Mouse (Mus musculus) midbrain, postnatal 0 days (tissue): ENCODE data around the gene Ltbp1. TPM values are rescaled to one million over a fixed set of nuclear protein-coding genes. Genes with fewer than 3 reads are reported as not detected.
A peak's percentile ranks its signal among the peaks of the same experiment; 100 is the strongest.

Source experiments
- ATAC-seq: fragments of 200-750 bp; cut with Nextera tagmentation; 2 replicates; pipeline ENCODE4 v1.8.0; 2017; ENCODE audit warnings: moderate number of reproducible peaks, mild to moderate bottlenecking, moderate TSS enrichment, moderate library complexity; ENCODE audit not compliant: low FRiP score
- DNase-seq: peaks from one replicate; pipeline ENCODE4 v3.0.0-alpha.2; 2015; ENCODE audit warnings: low spot score
- H3K27ac ChIP-seq: fragments of 300-500 bp; sonication (generic); 2 replicates; pipeline ENCODE4 v1.5.1; 2014; ENCODE audit warnings: low read depth, mild to moderate bottlenecking, low read length, mixed read lengths
- H3K27me3 ChIP-seq: fragments of 300-500 bp; sonication (generic); 2 replicates; pipeline ENCODE4 v1.6.1; 2014; ENCODE audit warnings: low read length, control low read depth, mixed read lengths; ENCODE audit not compliant: insufficient read depth
- H3K36me3 ChIP-seq: fragments of 300-500 bp; sonication (generic); 2 replicates; pipeline ENCODE4 v1.6.1; 2014; ENCODE audit warnings: low read length, control low read depth, mixed read lengths; ENCODE audit not compliant: insufficient read depth
- H3K4me1 ChIP-seq: fragments of 300-500 bp; sonication (generic); 2 replicates; pipeline ENCODE4 v1.6.1; 2014; ENCODE audit warnings: mild to moderate bottlenecking, control low read depth, antibody characterized with exemption, low read length, mixed read lengths; ENCODE audit not compliant: insufficient read depth
- H3K4me2 ChIP-seq: fragments of 300-500 bp; sonication (generic); 2 replicates; pipeline ENCODE4 v1.6.1; 2014; ENCODE audit warnings: low read depth, mild to moderate bottlenecking, low read length, mixed read lengths; ENCODE audit not compliant: poor library complexity, severe bottlenecking
- H3K4me3 ChIP-seq: fragments of 300-500 bp; sonication (generic); 2 replicates; pipeline ENCODE4 v1.5.1; 2014; ENCODE audit warnings: low read depth, mild to moderate bottlenecking, low read length, moderate library complexity
- H3K9ac ChIP-seq: fragments of 300-500 bp; sonication (generic); replicated peaks from 2 replicates; pipeline ENCODE4 v1.6.1; 2014; ENCODE audit warnings: mild to moderate bottlenecking, low read length, moderate library complexity, mixed read lengths; ENCODE audit not compliant: poor library complexity, severe bottlenecking
- H3K9me3 ChIP-seq: fragments of 300-500 bp; sonication (generic); 2 replicates; pipeline ENCODE4 v1.6.1; 2016; ENCODE audit warnings: low read length, control low read depth
- CTCF ChIP-seq: IDR thresholded peaks from 2 replicates; pipeline ENCODE4 v1.5.1; 2016; ENCODE audit warnings: antibody characterized with exemption, mild to moderate bottlenecking
- WGBS: fragments of 180-500 bp; shearing (Covaris S2); extraction: QIAGEN DNeasy Blood & Tissue Kit; methylation state at CpG from one replicate; pipeline ENCODE4 v1.1.7; 2014; 5-methylcytosine and 5-hydroxymethylcytosine counted together
- polyA plus RNA-seq: library from polyadenylated mRNA; unstranded; fragments of >200 nt; fragmentation: Nextera tagmentation; extraction: Ambion mirVana; gene quantifications from 2 replicates; pipeline ENCODE4 v1.2.1, GENCODE M21; 2015
- total RNA-seq: library from RNA; depleted of rRNA; stranded (reverse); fragments of >200 nt; gene quantifications from 2 replicates; pipeline ENCODE4 v1.2.3, GENCODE M21; 2014

Ltbp1 gene
- total and polyA plus RNA-seq, 2 experiments from 2014 or later = 0.89 to 3.0 TPM

- Histone ChIP-seq H3K4me1 (no peaks in the 10 kb centered on the region), H3K4me2 (no peak overlapping the region), H3K36me3 (no peaks in the 10 kb centered on the region), H3K4me3 (no peak overlapping the region), H3K9me3 (no peaks in the 10 kb centered on the region), H3K9ac (no peak overlapping the region), H3K27ac (no peak overlapping the region), H3K27me3 (no peaks in the 10 kb centered on the region)
- ATAC-seq = no peak
- TF ChIP-seq CTCF = no peak
- DNase-seq = peak; percentile 5
- WGBS = 57% methylated on average over 2 of the region's 2 CpGs
Measured at GRCm38 (mm10) chr17:75238655-75239054, 233.3 kb downstream of the Ltbp1 start.

GRCm38 (mm10) chr17:75239545-75239944 lies 234.2 kb downstream of the Ltbp1 start:
- no peaks in the 10 kb centered on the region for H3K4me1 ChIP-seq
- H3K9ac ChIP-seq = no peak overlapping the region
- no peak overlapping the region for H3K27ac ChIP-seq
- DNase-seq = no peak
- H3K9me3 ChIP-seq = no peaks in the 10 kb centered on the region
- 80% methylated on average over 3 of the region's 3 CpGs for WGBS
- H3K4me2 ChIP-seq = no peak overlapping the region
- H3K27me3 ChIP-seq = no peaks in the 10 kb centered on the region
- no peak overlapping the region for H3K4me3 ChIP-seq
- no peak for ATAC-seq
- H3K36me3 ChIP-seq = no peaks in the 10 kb centered on the region
- no peak for TF ChIP-seq CTCF

GRCm38 (mm10) chr17:75242086-75242485 lies 236.7 kb downstream of the Ltbp1 start:
- DNase-seq (no peak), ATAC-seq (no peak)
- Histone ChIP-seq H3K9me3 (no peaks in the 10 kb centered on the region), H3K27me3 (no peaks in the 10 kb centered on the region), H3K4me3 (no peak overlapping the region), H3K27ac (no peak overlapping the region), H3K36me3 (no peaks in the 10 kb centered on the region), H3K9ac (no peak overlapping the region), H3K4me1 (no peaks in the 10 kb centered on the region), H3K4me2 (no peak overlapping the region)
- WGBS = 91% methylated on average over 1 of the region's 1 CpGs
- TF ChIP-seq CTCF = no peak

GRCm38 (mm10) chr17:75243221-75243620 lies 237.9 kb downstream of the Ltbp1 start:
- TF ChIP-seq CTCF = no peak
- Histone ChIP-seq H3K27me3 (no peaks in the 10 kb centered on the region), H3K9ac (no peak overlapping the region), H3K4me1 (no peaks in the 10 kb centered on the region), H3K9me3 (no peaks in the 10 kb centered on the region), H3K4me2 (no peak overlapping the region), H3K4me3 (no peak overlapping the region), H3K36me3 (no peaks in the 10 kb centered on the region), H3K27ac (no peak overlapping the region)
- WGBS = 73% methylated on average over 1 of the region's 1 CpGs
- DNase-seq = no peak
- no peak for ATAC-seq

- ATAC-seq (no peak), DNase-seq (no peak)
- H3K9me3 ChIP-seq = no peaks in the 10 kb centered on the region
- no peaks in the 10 kb centered on the region for H3K4me1 ChIP-seq
- TF ChIP-seq CTCF = no peak
- H3K27ac ChIP-seq = no peak overlapping the region
- H3K4me2 ChIP-seq = no peak overlapping the region
- 95% methylated on average over 3 of the region's 3 CpGs for WGBS
- H3K4me3 ChIP-seq = no peak overlapping the region
- H3K9ac ChIP-seq = no peak overlapping the region
- no peaks in the 10 kb centered on the region for H3K36me3 ChIP-seq
- no peaks in the 10 kb centered on the region for H3K27me3 ChIP-seq
Measured at GRCm38 (mm10) chr17:75244148-75244547, 238.8 kb downstream of the Ltbp1 start.

- Histone ChIP-seq H3K4me3 (no peak overlapping the region), H3K36me3 (no peaks in the 10 kb centered on the region), H3K27ac (no peak overlapping the region), H3K4me1 (no peaks in the 10 kb centered on the region), H3K9me3 (no peaks in the 10 kb centered on the region), H3K9ac (no peak overlapping the region), H3K27me3 (no peaks in the 10 kb centered on the region), H3K4me2 (no peak overlapping the region)
- 96% methylated on average over 7 of the region's 7 CpGs for WGBS
- ATAC-seq (no peak), DNase-seq (no peak)
- no peak for TF ChIP-seq CTCF
Measured at GRCm38 (mm10) chr17:75245085-75245484, 239.7 kb downstream of the Ltbp1 start.
